Mouse (Mus musculus): ENCODE data around the gene Rab11fip3.

DNA sequence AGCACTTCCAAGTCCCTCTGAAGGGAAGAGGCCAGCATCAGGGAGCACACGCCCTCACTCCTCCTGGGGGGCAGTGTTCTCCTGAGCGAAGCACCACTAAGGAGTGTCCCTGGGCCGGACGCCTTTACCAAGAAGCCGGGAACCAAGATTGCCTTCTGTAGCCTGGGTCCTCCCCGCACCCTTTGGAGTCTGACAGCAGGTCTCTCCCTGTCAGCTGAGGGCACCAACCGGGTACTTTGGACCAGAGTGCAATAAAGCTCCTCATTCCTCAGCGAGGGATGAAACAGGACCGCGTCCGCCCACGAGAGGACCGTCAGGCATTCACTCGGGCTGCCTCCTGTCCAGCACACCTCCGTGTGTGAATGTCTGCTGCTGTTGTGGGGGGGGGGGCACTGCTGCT is 64.6 kb downstream of the Rab11fip3 start:
- TF ChIP-seq GATA1 (IDR thresholded peaks at IDR 0.05; ENCODE audit: borderline replicate concordance, low read length) (no peak), FLI1 (IDR thresholded peaks at IDR 0.05; ENCODE audit: low read length) (no peak)
